Mouse (Mus musculus): ENCODE data around the gene Fgf7. TPM values are rescaled to one million over a fixed set of nuclear protein-coding genes. Genes with fewer than 3 reads are reported as not detected.
A peak's percentile ranks its signal among the peaks of the same experiment; 100 is the strongest.

Fgf7 gene
- total and polyA plus RNA-seq, 3 experiments, result not detected

DNA sequence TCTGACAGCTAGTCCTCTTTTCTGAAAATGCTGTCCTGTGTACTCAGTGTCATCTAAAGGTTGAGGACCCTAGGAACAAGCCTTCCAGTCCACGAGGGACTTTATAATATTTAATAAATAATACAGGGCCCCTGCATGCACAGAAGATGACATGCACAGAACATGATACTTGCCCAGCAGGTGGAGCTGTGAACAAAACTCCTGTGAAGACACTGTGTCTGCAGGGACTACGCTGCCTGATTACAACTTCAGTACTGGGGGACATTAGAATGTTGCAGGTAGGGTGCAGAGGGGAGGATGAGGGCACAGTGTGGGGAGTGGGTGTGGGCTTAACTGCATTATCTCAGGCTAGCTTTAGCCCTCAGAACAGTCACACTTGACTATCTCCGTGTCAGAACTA lies 28.4 kb upstream of the Fgf7 start:
- H3K79me2 ChIP-seq (ENCODE audit: control insufficient read depth, insufficient read depth, low read length, poor library complexity), result no peaks in the 10 kb centered on the region
- H3K36me3 ChIP-seq (ENCODE audit: control insufficient read depth in 1 of 2, insufficient read depth in 2 of 2, low read length in 2 of 2), result no peaks in the 10 kb centered on the region
- no peaks in the 10 kb centered on the region for H3K4me1 ChIP-seq (ENCODE audit: control insufficient read depth in 1 of 2, insufficient read depth in 2 of 2, low read length in 2 of 2)
- no peak overlapping the region for H3K9ac ChIP-seq (ENCODE audit: control insufficient read depth, low read depth, low read length, poor library complexity, severe bottlenecking)
- TF ChIP-seq ETS1 (IDR thresholded peaks at IDR 0.05; ENCODE audit: low read depth, low read length), result no peak
- TF ChIP-seq ZKSCAN1 (IDR thresholded peaks at IDR 0.05; ENCODE audit: low read depth, low read length), result no peak
- no peak for TF ChIP-seq TAL1 (IDR thresholded peaks at IDR 0.05; ENCODE audit: low read length)
- TF ChIP-seq ELF1 (IDR thresholded peaks at IDR 0.05; ENCODE audit: low read depth, low read length), result no peak
- TF ChIP-seq USF1 (IDR thresholded peaks at IDR 0.05; ENCODE audit: low read depth, low read length), result no peak
- TF ChIP-seq RCOR1 (IDR thresholded peaks at IDR 0.05; ENCODE audit: low read depth, low read length), result no peak
- TF ChIP-seq MAX (IDR thresholded peaks at IDR 0.05; ENCODE audit: low read length), result no peak
- TF ChIP-seq TBP (IDR thresholded peaks at IDR 0.05; ENCODE audit: low read depth, low read length), result no peak
- TF ChIP-seq POLR2A (IDR thresholded peaks at IDR 0.05; ENCODE audit: control insufficient read depth in 1 of 2, insufficient read depth in 1 of 2, low read depth in 1 of 2, low read length in 2 of 2, poor library complexity in 1 of 2), result no peak
- TF ChIP-seq CHD1 (IDR thresholded peaks at IDR 0.05; ENCODE audit: low read depth, low read length), result no peak
- no peak for TF ChIP-seq GABPA (IDR thresholded peaks at IDR 0.05; ENCODE audit: low read depth, low read length)
- no peak for TF ChIP-seq KAT2A (conservative IDR thresholded peaks at IDR 0.05; ENCODE audit: low read depth, low read length)
- TF ChIP-seq ZC3H11A (IDR thresholded peaks at IDR 0.05; ENCODE audit: low read depth, low read length), result peak; percentile 55
- no peak for TF ChIP-seq POLR2AphosphoS2 (IDR thresholded peaks at IDR 0.05; ENCODE audit: low read length)
- TF ChIP-seq HCFC1 (IDR thresholded peaks at IDR 0.05; ENCODE audit: low read depth, low read length), result no peak
- TF ChIP-seq MYC (IDR thresholded peaks at IDR 0.05; ENCODE audit: low read depth, low read length), result no peak
- no peak for TF ChIP-seq MEF2A (IDR thresholded peaks at IDR 0.05; ENCODE audit: extremely low read depth, insufficient replicate concordance, low read depth, low read length, poor library complexity, severe bottlenecking)
- no peak for TF ChIP-seq NRF1 (IDR thresholded peaks at IDR 0.05; ENCODE audit: insufficient read depth, low read depth, low read length, poor library complexity, severe bottlenecking)
- TF ChIP-seq JUND (IDR thresholded peaks at IDR 0.05; ENCODE audit: low read depth, low read length), result no peak
- peak; percentile 17 to 67 (median 63); a peak in 5 of 6 replicates for TF ChIP-seq CTCF (IDR thresholded peaks at IDR 0.05 in 2 of 3, conservative IDR thresholded peaks at IDR 0.05 in 1 of 3; ENCODE audit: control insufficient read depth in 1 of 3, insufficient read depth in 1 of 3, low read depth in 2 of 3, low read length in 3 of 3, poor library complexity in 1 of 3, severe bottlenecking in 1 of 3)
- no peak for TF ChIP-seq SIN3A (IDR thresholded peaks at IDR 0.05; ENCODE audit: low read length)
- TF ChIP-seq SMC3 (IDR thresholded peaks at IDR 0.05; ENCODE audit: low read depth, low read length), result peak; percentile 89
- no peak for TF ChIP-seq BHLHE40 (IDR thresholded peaks at IDR 0.05; ENCODE audit: borderline replicate concordance, low read depth, low read length)
- no peak for TF ChIP-seq MAFK (IDR thresholded peaks at IDR 0.05; ENCODE audit: borderline replicate concordance, low read depth, low read length)
- TF ChIP-seq ZNF384 (IDR thresholded peaks at IDR 0.05; ENCODE audit: low read depth, low read length), result no peak
- no peak for TF ChIP-seq TCF12 (IDR thresholded peaks at IDR 0.05; ENCODE audit: low read depth, low read length)
- no peak for TF ChIP-seq NELFE (IDR thresholded peaks at IDR 0.05; ENCODE audit: low read depth, low read length)
- no peak for TF ChIP-seq E2F4 (IDR thresholded peaks at IDR 0.05; ENCODE audit: borderline replicate concordance, low read depth, low read length)
- TF ChIP-seq POLR2AphosphoS5 (IDR thresholded peaks at IDR 0.05; ENCODE audit: borderline replicate concordance, low read depth, low read length), result no peak
- no peak for TF ChIP-seq GATA1 (IDR thresholded peaks at IDR 0.05; ENCODE audit: low read depth, low read length)
- TF ChIP-seq MYB (IDR thresholded peaks at IDR 0.05; ENCODE audit: low read depth, low read length), result no peak
- TF ChIP-seq ZMIZ1 (IDR thresholded peaks at IDR 0.05; ENCODE audit: low read depth, low read length), result no peak
- TF ChIP-seq RAD21 (IDR thresholded peaks at IDR 0.05; ENCODE audit: low read depth, low read length), result peak; percentile 51
- H3K9me3 ChIP-seq (replicated peaks; ENCODE audit: insufficient read depth, low read length), result no peaks in the 10 kb centered on the region
- H3K27ac ChIP-seq (ENCODE audit: control insufficient read depth, low read depth, low read length), result no peak overlapping the region
- peaks cover 0 to 3% of the 10 kb centered on the region in 2 experiments; a peak in 3 of 4 replicates for H3K27me3 ChIP-seq (ENCODE audit: control insufficient read depth in 1 of 2, insufficient read depth in 2 of 2, low read length in 2 of 2)
- DNase-seq (ENCODE audit: low read depth, low spot score), result peak; percentile 61
- H3K4me3 ChIP-seq (ENCODE audit: control insufficient read depth in 1 of 2, insufficient read depth in 1 of 2, low read depth in 2 of 2, low read length in 2 of 2), result no peak overlapping the region
